Mouse (Mus musculus) intestine, embryonic 14.5 days (tissue): ENCODE measurements around the gene Spop. TPM values are rescaled to one million over a fixed set of nuclear protein-coding genes. Genes with fewer than 3 reads are reported as not detected.

ENCODE experiments used
- ATAC-seq: fragments of 200-750 bp; cut with Nextera tagmentation; replicated peaks from 2 replicates; pipeline ENCODE4 v1.8.0; 2017; ENCODE audit warnings: low read depth, moderate number of reproducible peaks, moderate TSS enrichment, moderate library complexity; ENCODE audit not compliant: low FRiP score, low TSS enrichment
- DNase-seq: peaks from one replicate; pipeline ENCODE4 v3.0.0-alpha.2; 2018; ENCODE audit warnings: low spot score
- H3K27ac ChIP-seq: fragments of 300-500 bp; sonication (generic); 2 replicates; pipeline ENCODE4 v1.5.1; 2014; ENCODE audit warnings: low read depth, mild to moderate bottlenecking, control low read depth
- H3K27me3 ChIP-seq: fragments of 300-500 bp; sonication (generic); replicated peaks from 2 replicates; pipeline ENCODE4 v1.6.1; 2014; ENCODE audit warnings: low read length, control low read depth; ENCODE audit not compliant: control insufficient read depth, insufficient read depth
- H3K36me3 ChIP-seq: fragments of 300-500 bp; sonication (generic); 2 replicates; pipeline ENCODE4 v1.6.1; 2014; ENCODE audit warnings: low read length, control low read depth; ENCODE audit not compliant: control insufficient read depth, insufficient read depth
- H3K4me1 ChIP-seq: fragments of 300-500 bp; sonication (generic); replicated peaks from 2 replicates; pipeline ENCODE4 v1.6.1; 2014; ENCODE audit warnings: low read length, control low read depth, mixed read lengths; ENCODE audit not compliant: control insufficient read depth, insufficient read depth
- H3K4me2 ChIP-seq: fragments of 300-500 bp; sonication (generic); 2 replicates; pipeline ENCODE4 v1.6.1; 2014; ENCODE audit warnings: low read length
- H3K4me3 ChIP-seq: fragments of 300-500 bp; sonication (generic); 2 replicates; pipeline ENCODE4 v1.5.1; 2014; ENCODE audit warnings: low read depth, low read length, control low read depth, mixed read lengths
- H3K9ac ChIP-seq: fragments of 300-500 bp; sonication (generic); 2 replicates; pipeline ENCODE4 v1.6.1; 2014; ENCODE audit warnings: mild to moderate bottlenecking, low read length
- H3K9me3 ChIP-seq: fragments of 300-500 bp; sonication (generic); 2 replicates; pipeline ENCODE4 v1.6.1; 2016; ENCODE audit warnings: low read length, control low read depth; ENCODE audit not compliant: control insufficient read depth
- WGBS: fragments of 180-500 bp; shearing (Covaris S2); extraction: QIAGEN DNeasy Blood & Tissue Kit; methylation state at CpG from one replicate; pipeline ENCODE4 v1.1.7; 2014; 5-methylcytosine and 5-hydroxymethylcytosine counted together
- polyA plus RNA-seq: library from polyadenylated mRNA; unstranded; fragments of >200 nt; fragmentation: Nextera tagmentation; extraction: Ambion mirVana; gene quantifications from 2 replicates; pipeline ENCODE4 v1.2.1, GENCODE M21; 2014

Spop gene
- polyA plus RNA-seq, 1 experiment from 2014 or later: 95.5 TPM

DNA sequence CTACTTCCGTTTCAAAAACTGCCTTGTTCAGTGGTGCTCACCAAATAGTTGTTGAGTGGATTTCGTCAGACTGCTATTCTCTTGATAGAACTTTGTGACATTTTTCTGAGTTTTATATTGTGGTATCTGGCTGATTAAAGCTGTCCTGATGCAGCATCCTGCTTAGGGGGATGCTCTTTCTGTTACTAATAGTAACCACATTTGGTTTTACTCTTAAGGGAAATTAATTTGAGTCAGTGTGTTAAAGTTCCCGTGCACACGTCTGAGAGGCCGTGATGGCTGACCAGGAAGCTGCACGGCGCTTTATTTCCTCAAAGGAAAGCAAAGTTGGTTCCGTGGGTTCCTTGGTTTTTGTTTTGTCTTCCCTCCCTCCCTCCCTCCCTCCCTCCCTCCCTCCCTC is 41.5 kb downstream of the Spop start:
- whole genome bisulfite sequencing: 72% methylated on average over 8 of the region's 8 CpGs
- H3K9ac ChIP-seq: no peak overlapping the region
- peaks cover 21% of the 10 kb centered on the region; the same call in 1 of the 2 replicates for H3K36me3 ChIP-seq
- no peak for ATAC-seq
- no peak overlapping the region for H3K4me2 ChIP-seq
- H3K4me3 ChIP-seq: no peak overlapping the region
- no peaks in the 10 kb centered on the region for H3K27me3 ChIP-seq
- DNase-seq: no peak
- no peaks in the 10 kb centered on the region for H3K4me1 ChIP-seq
- no peak overlapping the region for H3K27ac ChIP-seq
- H3K9me3 ChIP-seq: no peaks in the 10 kb centered on the region

DNA sequence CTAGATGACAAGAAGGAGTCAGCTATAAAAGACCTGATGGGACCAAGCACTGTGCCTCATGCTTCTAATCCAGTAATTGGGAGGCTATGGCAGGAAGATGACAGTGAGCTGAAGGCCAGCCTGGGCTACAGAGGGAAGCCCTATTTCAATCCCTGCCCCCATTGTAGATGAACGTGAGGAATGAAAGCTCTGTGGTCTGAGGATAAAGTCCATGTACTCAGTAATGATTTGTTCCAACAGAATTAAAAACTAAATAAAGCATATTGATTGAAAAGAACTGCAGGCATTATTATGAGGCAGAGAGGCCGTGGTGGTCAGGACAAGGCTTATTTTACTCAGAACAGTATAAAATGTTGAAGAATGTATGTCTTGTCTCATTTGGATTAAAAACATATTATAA is 47.0 kb downstream of the Spop start:
- DNase-seq (no peak), ATAC-seq (no peak)
- Histone ChIP-seq H3K9ac (no peak overlapping the region), H3K27me3 (no peaks in the 10 kb centered on the region), H3K36me3 (0 out of 2 replicates have a peak, but pooled peaks cover 2% of the 10 kb centered on the region), H3K4me1 (no peaks in the 10 kb centered on the region), H3K27ac (no peak overlapping the region), H3K4me3 (no peak overlapping the region), H3K9me3 (no peaks in the 10 kb centered on the region), H3K4me2 (no peak overlapping the region)
- WGBS: 79% methylated on average over 2 of the region's 2 CpGs

DNA sequence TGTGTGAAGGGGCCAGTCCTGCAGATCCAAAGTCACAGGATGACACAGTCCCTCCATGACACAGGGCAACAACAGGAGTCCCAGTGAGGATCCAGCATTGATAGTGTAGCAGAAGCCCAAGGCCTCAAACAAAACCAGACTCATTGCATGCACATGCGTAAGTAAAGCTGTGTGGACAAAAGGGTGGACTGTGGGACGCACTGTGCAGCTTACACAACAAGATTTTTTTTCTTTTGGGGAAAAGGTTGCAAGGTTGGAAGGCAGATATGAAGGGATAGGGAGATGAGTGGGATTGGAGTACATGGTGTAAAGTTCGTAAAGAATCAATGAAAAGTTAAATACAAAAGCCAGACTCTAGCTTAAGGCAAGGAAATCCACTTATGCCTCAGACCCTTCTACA is 48.3 kb downstream of the Spop start:
- no peak for DNase-seq
- H3K36me3 ChIP-seq: 0 out of 2 replicates have a peak, but pooled peaks cover 2% of the 10 kb centered on the region
- no peak overlapping the region for H3K4me3 ChIP-seq
- no peak overlapping the region for H3K27ac ChIP-seq
- WGBS: 92% methylated on average over 3 of the region's 3 CpGs
- no peak overlapping the region for H3K9ac ChIP-seq
- no peaks in the 10 kb centered on the region for H3K27me3 ChIP-seq
- no peak overlapping the region for H3K4me2 ChIP-seq
- no peaks in the 10 kb centered on the region for H3K4me1 ChIP-seq
- no peak for ATAC-seq
- no peaks in the 10 kb centered on the region for H3K9me3 ChIP-seq

DNA sequence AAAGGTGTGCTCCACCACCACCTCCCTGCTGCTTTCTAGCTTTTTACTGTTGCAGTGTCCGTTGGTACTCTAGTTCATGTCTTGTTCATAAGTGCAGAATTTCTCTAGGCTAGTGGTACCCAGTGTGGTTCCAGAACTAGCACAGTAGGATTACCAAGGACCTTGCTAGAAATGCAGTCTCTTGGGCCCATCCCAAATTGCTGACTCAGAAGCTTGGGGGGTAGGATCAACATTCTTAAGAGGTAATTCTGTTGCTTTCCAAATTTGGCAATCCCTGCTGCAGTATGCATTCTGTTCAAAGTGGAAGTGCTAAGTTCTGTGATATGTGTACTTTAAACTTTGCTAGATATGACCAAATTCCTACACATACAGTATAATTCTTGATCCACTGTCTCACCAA is 53.9 kb downstream of the Spop start:
- Histone ChIP-seq H3K9ac (no peak overlapping the region), H3K27ac (no peak overlapping the region), H3K27me3 (no peaks in the 10 kb centered on the region), H3K36me3 (peaks cover 23% of the 10 kb centered on the region), H3K9me3 (no peaks in the 10 kb centered on the region), H3K4me1 (no peaks in the 10 kb centered on the region), H3K4me3 (no peak overlapping the region), H3K4me2 (no peak overlapping the region)
- no peak for ATAC-seq
- DNase-seq: no peak
- whole genome bisulfite sequencing: 94% methylated on average over 1 of the region's 1 CpGs

DNA sequence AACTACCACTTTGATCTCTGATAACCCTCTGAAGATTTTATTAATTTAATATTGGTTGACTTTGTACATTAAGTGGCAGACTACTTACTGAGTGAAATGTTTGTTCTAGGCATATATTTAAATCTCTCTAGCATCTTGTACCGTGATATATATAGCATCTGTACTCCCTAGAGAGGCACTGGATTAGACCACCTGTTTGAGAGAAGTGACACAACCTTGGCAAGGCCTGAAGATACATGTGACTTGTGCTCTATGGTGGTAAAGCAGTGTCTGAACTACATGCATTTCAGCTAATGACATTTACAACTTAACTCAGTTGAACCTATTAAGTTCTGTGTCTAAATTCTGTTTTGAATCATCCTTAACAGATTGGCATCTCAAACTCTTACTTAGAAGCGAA is 59.1 kb downstream of the Spop start:
- Histone ChIP-seq H3K4me2 (no peak overlapping the region), H3K27ac (no peak overlapping the region), H3K4me1 (no peaks in the 10 kb centered on the region), H3K36me3 (peaks cover 65% of the 10 kb centered on the region), H3K9me3 (no peaks in the 10 kb centered on the region), H3K9ac (no peak overlapping the region), H3K27me3 (no peaks in the 10 kb centered on the region), H3K4me3 (no peak overlapping the region)
- WGBS: 89% methylated on average over 2 of the region's 2 CpGs
- DNase-seq: no peak
- ATAC-seq: no peak

DNA sequence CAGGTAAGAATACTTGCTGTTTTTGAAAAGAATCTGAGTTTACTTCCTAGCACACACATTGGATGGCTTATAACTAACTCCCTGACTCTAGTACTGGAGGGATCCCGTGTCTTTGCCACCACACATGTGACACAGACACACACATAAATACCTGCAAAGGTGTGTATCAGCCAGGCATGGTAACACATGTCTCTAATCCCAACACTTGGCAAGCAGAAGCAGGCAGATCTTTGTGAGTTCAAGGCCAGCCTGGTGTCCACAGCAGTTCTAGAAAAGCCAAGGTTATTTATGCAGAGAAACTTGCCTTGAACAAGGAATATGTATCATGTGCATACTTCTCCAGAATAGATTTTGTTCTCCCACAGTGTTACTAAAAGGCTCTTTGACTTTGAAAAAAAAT is 59.6 kb downstream of the Spop start:
- Histone ChIP-seq H3K9me3 (no peaks in the 10 kb centered on the region), H3K4me2 (no peak overlapping the region), H3K4me3 (no peak overlapping the region), H3K36me3 (peaks cover 65% of the 10 kb centered on the region), H3K4me1 (no peaks in the 10 kb centered on the region), H3K9ac (no peak overlapping the region), H3K27ac (no peak overlapping the region), H3K27me3 (no peaks in the 10 kb centered on the region)
- WGBS: 97% methylated on average over 1 of the region's 1 CpGs
- DNase-seq (no peak), ATAC-seq (no peak)

DNA sequence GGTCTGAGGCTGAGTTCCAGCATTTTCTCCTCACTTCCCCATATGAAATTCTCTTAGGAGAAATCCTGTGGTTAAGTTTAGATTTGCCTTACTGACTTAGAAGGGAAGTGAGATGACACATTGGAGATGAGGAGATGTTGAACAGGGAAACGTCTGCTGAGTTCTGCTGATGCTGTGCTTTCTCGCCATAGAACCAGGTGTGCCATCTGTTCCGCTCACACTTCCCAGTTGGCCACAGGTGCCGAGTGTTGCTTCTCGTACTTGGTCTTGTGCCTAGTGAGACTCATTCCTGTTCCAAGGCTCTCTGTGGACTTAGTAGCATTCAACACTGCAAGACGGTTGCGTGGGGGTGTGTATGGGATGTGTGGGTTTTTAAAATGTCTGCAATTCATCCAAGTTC is 62.4 kb downstream of the Spop start:
- Histone ChIP-seq H3K9me3 (no peaks in the 10 kb centered on the region), H3K4me2 (no peak overlapping the region), H3K4me3 (no peak overlapping the region), H3K9ac (no peak overlapping the region), H3K36me3 (peaks cover 70% of the 10 kb centered on the region), H3K4me1 (no peaks in the 10 kb centered on the region), H3K27me3 (no peaks in the 10 kb centered on the region), H3K27ac (no peak overlapping the region)
- ATAC-seq (no peak), DNase-seq (no peak)
- WGBS: 80% methylated on average over 7 of the region's 7 CpGs

DNA sequence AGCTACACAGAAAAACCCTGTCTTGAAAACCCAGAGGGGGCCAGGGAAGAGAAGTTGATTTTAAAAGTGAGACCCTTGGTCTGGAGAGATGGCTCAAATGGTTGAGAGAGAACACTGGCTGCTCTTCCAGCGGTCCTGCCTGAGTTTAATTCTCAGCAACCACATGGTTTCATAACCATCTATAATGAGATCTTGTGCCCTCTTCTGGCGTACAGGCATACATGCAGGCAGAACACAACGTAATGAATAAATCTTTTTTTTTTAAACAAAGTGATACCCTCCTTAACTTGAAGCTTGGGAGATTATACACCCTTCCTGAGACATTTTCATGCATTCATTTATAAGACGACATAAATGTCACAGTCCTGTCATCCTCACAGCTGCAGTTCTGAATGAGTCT is 65.6 kb downstream of the Spop start:
- ATAC-seq (no peak), DNase-seq (no peak)
- H3K27me3 ChIP-seq: no peaks in the 10 kb centered on the region

DNA sequence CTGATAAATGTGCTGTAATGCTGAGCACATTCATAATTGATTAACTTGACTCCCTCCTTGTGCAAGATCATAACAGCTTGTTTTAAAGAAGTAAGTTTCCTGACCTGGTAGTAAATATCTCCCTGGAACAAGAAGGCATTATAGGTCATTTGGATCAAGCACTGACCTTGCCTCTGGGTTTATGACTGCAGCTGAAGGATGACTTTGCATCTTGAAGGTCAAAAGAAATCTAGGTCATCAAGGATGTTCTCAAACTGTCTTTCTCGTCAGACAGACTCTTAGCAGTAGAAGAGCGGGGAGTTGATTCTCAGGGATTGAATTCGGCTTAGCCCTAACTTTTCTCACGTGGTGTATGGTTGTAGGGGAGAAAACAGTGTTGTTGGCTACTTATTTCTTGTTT is 66.8 kb downstream of the Spop start:
- no peak for DNase-seq
- Histone ChIP-seq H3K4me3 (no peak overlapping the region), H3K9ac (no peak overlapping the region), H3K4me2 (no peak overlapping the region), H3K27me3 (no peaks in the 10 kb centered on the region), H3K36me3 (peaks cover 55% of the 10 kb centered on the region), H3K4me1 (no peaks in the 10 kb centered on the region), H3K9me3 (no peaks in the 10 kb centered on the region), H3K27ac (no peak overlapping the region)
- ATAC-seq: no peak
- WGBS: 92% methylated on average over 4 of the region's 4 CpGs

More for the DNA sequence above, 65.6 kb downstream of the Spop start:
- Histone ChIP-seq H3K4me1 (no peaks in the 10 kb centered on the region), H3K9me3 (no peaks in the 10 kb centered on the region), H3K4me2 (no peak overlapping the region), H3K9ac (no peak overlapping the region), H3K36me3 (peaks cover 55% of the 10 kb centered on the region), H3K27ac (no peak overlapping the region), H3K4me3 (no peak overlapping the region)
- WGBS: 84% methylated on average over 4 of the region's 4 CpGs
